Mouse (Mus musculus) B cell, adult 2 months (primary cell): ENCODE measurements around the gene Gk5.
"Not testable (repeated sequence)": the region's sequence is repeated elsewhere in the genome, so short reads cannot be mapped to it uniquely, and the experiment has no call there.

Source experiments
- DNase-seq, 2 experiments: peaks; one replicate each; pipeline ENCODE4 v3.0.0; 2022

Gene Gk5

GRCm38 (mm10) chr9:96152801-96153200, 33.6 kb downstream of the Gk5 start:
- no peak for DNase-seq

- DNase-seq, result no peak
Observed at GRCm38 (mm10) chr9:96158431-96158830, 39.3 kb downstream of the Gk5 start.

GRCm38 (mm10) chr9:96159047-96159446, 39.9 kb downstream of the Gk5 start:
- no peak for DNase-seq

- DNase-seq, result no peak
Observed at GRCm38 (mm10) chr9:96160767-96161166, 41.6 kb downstream of the Gk5 start.

- DNase-seq, result no peak
Observed at GRCm38 (mm10) chr9:96162421-96162820, 43.3 kb downstream of the Gk5 start.

GRCm38 (mm10) chr9:96163443-96163842, 44.3 kb downstream of the Gk5 start:
- DNase-seq, result no peak

- DNase-seq, result not testable (repeated sequence)
Observed at GRCm38 (mm10) chr9:96163983-96164382, 44.8 kb downstream of the Gk5 start.

GRCm38 (mm10) chr9:96167168-96167585, 48.0 kb downstream of the Gk5 start:
- peak; percentile 86 for DNase-seq

- peak; percentile 22 to 25 for DNase-seq
Observed at GRCm38 (mm10) chr9:96170600-96170999, 51.4 kb downstream of the Gk5 start.

GRCm38 (mm10) chr9:96184909-96185308, 65.7 kb downstream of the Gk5 start:
- DNase-seq, result no peak

- DNase-seq, result no peak
Observed at GRCm38 (mm10) chr9:96186701-96187100, 67.5 kb downstream of the Gk5 start.

GRCm38 (mm10) chr9:96195885-96196622, 76.9 kb downstream of the Gk5 start, which contains the start of gene Tfdp2:
Tfdp2 (plus strand) TSS chr9:96196275.
- peak; percentile 84 to 85 for DNase-seq

GRCm38 (mm10) chr9:96196636-96197181, 77.5 kb downstream of the Gk5 start:
- peak; percentile 58 to 62 for DNase-seq

GRCm38 (mm10) chr9:96197806-96198205, 78.6 kb downstream of the Gk5 start:
- DNase-seq, result no peak

- DNase-seq, result no peak
Observed at GRCm38 (mm10) chr9:96203663-96204062, 84.5 kb downstream of the Gk5 start.

GRCm38 (mm10) chr9:96207428-96207827, 88.3 kb downstream of the Gk5 start:
- DNase-seq, result no peak

GRCm38 (mm10) chr9:96213036-96213645, 94.0 kb downstream of the Gk5 start:
- no peak for DNase-seq

- DNase-seq, result no peak
Observed at GRCm38 (mm10) chr9:96214171-96214570, 95.0 kb downstream of the Gk5 start.

GRCm38 (mm10) chr9:96217299-96217698, 98.1 kb downstream of the Gk5 start:
- DNase-seq, result no peak

- DNase-seq, result peak in 1 of 2 experiments; percentile 25
Observed at GRCm38 (mm10) chr9:96217799-96218198, 98.6 kb downstream of the Gk5 start.

- peak in 1 of 2 experiments; percentile 5 for DNase-seq
Observed at GRCm38 (mm10) chr9:96219114-96219669, 100.0 kb downstream of the Gk5 start.

GRCm38 (mm10) chr9:96220419-96220818, 101.3 kb downstream of the Gk5 start:
- DNase-seq, result no peak

GRCm38 (mm10) chr9:96223302-96223701, 104.1 kb downstream of the Gk5 start:
- DNase-seq, result no peak

GRCm38 (mm10) chr9:96228285-96228684, 109.1 kb downstream of the Gk5 start:
- DNase-seq, result no peak
